ENCODE assay signal across 8 mouse cellular contexts in genomic region chr2:32304145-32304832, GRCm38 (mm10). TPM values are rescaled to one million over a fixed set of nuclear protein-coding genes. Genes with fewer than 3 reads are reported as not detected.
DNase-seq lines count a peak whose midpoint lies in the region; ATAC-seq and TF ChIP-seq lines count a peak whose summit lies in the region.

No protein-coding gene starts in this region.

- no peaks in the 10 kb centered on the region for H3K9me3 ChIP-seq in ES-E14 (ENCODE audit: control insufficient read depth, insufficient read depth, low read depth, low read length)
- no peaks in the 10 kb centered on the region for H3K9me3 ChIP-seq in forebrain, embryonic 15.5 days

- H3K4me3 ChIP-seq in ES-E14 (ENCODE audit: insufficient read depth in 1 of 2, low read depth in 1 of 2, low read length in 2 of 2, poor library complexity in 1 of 2, severe bottlenecking in 1 of 2): no peak overlapping the region
- H3K4me3 ChIP-seq in forebrain, embryonic 15.5 days: no peak overlapping the region
- no peak overlapping the region for H3K4me3 ChIP-seq in myocyte

- H3K9ac ChIP-seq in ES-E14 (ENCODE audit: insufficient read depth, low read depth, low read length, poor library complexity, severe bottlenecking): no peak overlapping the region
- H3K9ac ChIP-seq in forebrain, embryonic 15.5 days (replicated peaks): no peak overlapping the region

- no peak for TF ChIP-seq POLR2A in myocyte (IDR thresholded peaks at IDR 0.05; ENCODE audit: insufficient read length, low read depth)

- no peaks in the 10 kb centered on the region for H3K79me2 ChIP-seq in myocyte (ENCODE audit: control insufficient read depth, insufficient read depth)

- H3K36me3 ChIP-seq in ES-E14 (ENCODE audit: control insufficient read depth, insufficient read depth, low read length, poor library complexity, severe bottlenecking): peaks cover 48% of the 10 kb centered on the region
- peaks cover 87% of the 10 kb centered on the region for H3K36me3 ChIP-seq in forebrain, embryonic 15.5 days
- H3K36me3 ChIP-seq in myocyte (ENCODE audit: control insufficient read depth, insufficient read depth): peaks cover 18% of the 10 kb centered on the region

- no peak overlapping the region for H3ac ChIP-seq in myocyte (ENCODE audit: control insufficient read depth, insufficient read length)

- no peak overlapping the region for H3K27ac ChIP-seq in ES-E14 (ENCODE audit: insufficient read depth, low read depth, low read length, poor library complexity, severe bottlenecking)
- H3K27ac ChIP-seq in forebrain, embryonic 15.5 days (replicated peaks): no peak overlapping the region

- H3K4me1 ChIP-seq in ES-E14 (ENCODE audit: control insufficient read depth in 2 of 2, insufficient read depth in 2 of 2, low read length in 2 of 2, poor library complexity in 1 of 2): peaks cover 0 to 2% of the 10 kb centered on the region in 2 experiments; a peak in 1 of 4 replicates
- H3K4me1 ChIP-seq in forebrain, embryonic 15.5 days: no peaks in the 10 kb centered on the region

- peak; percentile 55 for DNase-seq in kidney, adult 18-20 months
- no peak for DNase-seq in kidney, adult 11 months
- DNase-seq in ES-E14 (ENCODE audit: low read depth, low spot score): peak; percentile 41
- peak; percentile 77 for DNase-seq in cerebellum, adult 11 months
- DNase-seq in kidney, postnatal 36 days: peak; percentile 32 to 81

- H3K27me3 ChIP-seq in forebrain, embryonic 15.5 days: no peaks in the 10 kb centered on the region
- H3K27me3 ChIP-seq in myocyte (ENCODE audit: control insufficient read depth, insufficient read depth, insufficient read length): no peaks in the 10 kb centered on the region

- 53% methylated on average over 8 of the region's 8 CpGs for whole genome bisulfite sequencing in forebrain, embryonic 15.5 days

- 0 out of 2 replicates have a peak, but pooled peaks have one; percentile 21 for ATAC-seq in forebrain, embryonic 15.5 days (replicated peaks)
- no peak for ATAC-seq in megakaryocyte, adult 5-6 weeks (ENCODE audit: poor library complexity, severe bottlenecking)

- in situ Hi-C loops in ES-E14 (cut with MboI; ENCODE audit: low sequenced_read_pairs in 2 of 2, unreplicated experiment in 2 of 2): no loop called here

- no peak overlapping the region for H3K4me2 ChIP-seq in forebrain, embryonic 15.5 days (replicated peaks)
- H3K4me2 ChIP-seq in myocyte (ENCODE audit: low read depth): no peak overlapping the region

TF ChIP-seq in ES-E14, 5 proteins besides CTCF, POLR2A, EP300 and RAD21:
- TF ChIP-seq HCFC1 (IDR thresholded peaks at IDR 0.05; ENCODE audit: borderline replicate concordance, insufficient read depth, low read length) (no peak), MAFK (IDR thresholded peaks at IDR 0.05; ENCODE audit: insufficient read depth, low read depth, low read length) (no peak), CHD2 (IDR thresholded peaks at IDR 0.05; ENCODE audit: low read depth, low read length) (no peak), ZNF384 (IDR thresholded peaks at IDR 0.05; ENCODE audit: low read depth, low read length) (no peak)
TF ChIP-seq in ES-E14: peak in this region for 0.

TF ChIP-seq in myocyte, 11 proteins besides CTCF, POLR2A, EP300 and RAD21:
- TF ChIP-seq MAX (IDR thresholded peaks at IDR 0.05; ENCODE audit: low read depth) (no peak), USF1 (IDR thresholded peaks at IDR 0.05; ENCODE audit: low read depth) (no peak), POLR2AphosphoS2 (IDR thresholded peaks at IDR 0.05; ENCODE audit: insufficient read length, low read depth) (peak; percentile 20), SRF (IDR thresholded peaks at IDR 0.05; ENCODE audit: control insufficient read depth, insufficient read length, low read depth) (no peak), CEBPB (IDR thresholded peaks at IDR 0.05; ENCODE audit: insufficient read depth, poor library complexity, severe bottlenecking) (no peak)
TF ChIP-seq in myocyte: peak in this region for 1.

RNA-seq across cellular contexts. Expression of gene Swi5, which starts 16.4 kb away (rescaled TPM):
- 172 and 280 TPM in 2 replicates for total RNA-seq in ES-E14 (2012; rRNA removed)
- polyA plus RNA-seq in forebrain, embryonic 15.5 days (2015; fragmentation: Nextera tagmentation; extraction: Ambion mirVana): 369 and 379 TPM in 2 replicates
- 253 TPM for polyA plus RNA-seq in myocyte (2012; fragmentation: generic; extraction: Trizol)
- 114 and 143 TPM in 2 replicates for total RNA-seq in megakaryocyte, adult 5-6 weeks (2015)
- total RNA-seq in megakaryocyte, adult 5-6 weeks (2017): 208 and 230 TPM in 2 replicates

RNA-seq across cellular contexts. Expression of gene Golga2, which starts 17.1 kb away (rescaled TPM):
- total RNA-seq in ES-E14 (2012; rRNA removed): 42.2 and 49.9 TPM in 2 replicates
- 24.7 and 27.4 TPM in 2 replicates for polyA plus RNA-seq in forebrain, embryonic 15.5 days (2015; fragmentation: Nextera tagmentation; extraction: Ambion mirVana)
- 60.7 TPM for polyA plus RNA-seq in myocyte (2012; fragmentation: generic; extraction: Trizol)
- 9.7 and 20.1 TPM in 2 replicates for total RNA-seq in megakaryocyte, adult 5-6 weeks (2015)
- total RNA-seq in megakaryocyte, adult 5-6 weeks (2017): 51.1 and 55.3 TPM in 2 replicates

RNA-seq across cellular contexts. Expression of gene Uck1, which starts 44.3 kb away (rescaled TPM):
- total RNA-seq in ES-E14 (2012; rRNA removed): 52.1 and 56.8 TPM in 2 replicates
- polyA plus RNA-seq in forebrain, embryonic 15.5 days (2015; fragmentation: Nextera tagmentation; extraction: Ambion mirVana): 91.5 and 95.3 TPM in 2 replicates
- polyA plus RNA-seq in myocyte (2012; fragmentation: generic; extraction: Trizol): 32.1 TPM
- 18.7 and 29.3 TPM in 2 replicates for total RNA-seq in megakaryocyte, adult 5-6 weeks (2015)
- total RNA-seq in megakaryocyte, adult 5-6 weeks (2017): 19.3 and 19.6 TPM in 2 replicates

RNA-seq across cellular contexts. Expression of gene Ciz1, which starts 47.8 kb away (rescaled TPM):
- 13.6 and 18.7 TPM in 2 replicates for total RNA-seq in ES-E14 (2012; rRNA removed)
- 54.0 and 55.3 TPM in 2 replicates for polyA plus RNA-seq in forebrain, embryonic 15.5 days (2015; fragmentation: Nextera tagmentation; extraction: Ambion mirVana)
- polyA plus RNA-seq in myocyte (2012; fragmentation: generic; extraction: Trizol): 54.2 TPM
- 56.3 and 67.0 TPM in 2 replicates for total RNA-seq in megakaryocyte, adult 5-6 weeks (2015)
- 66.2 and 81.0 TPM in 2 replicates for total RNA-seq in megakaryocyte, adult 5-6 weeks (2017)

RNA-seq across cellular contexts. Expression of gene Dnm1, which starts 48.8 kb away (rescaled TPM):
- 1.5 and 2.5 TPM in 2 replicates for total RNA-seq in ES-E14 (2012; rRNA removed)
- 23.7 and 29.1 TPM in 2 replicates for polyA plus RNA-seq in forebrain, embryonic 15.5 days (2015; fragmentation: Nextera tagmentation; extraction: Ambion mirVana)
- 44.0 TPM for polyA plus RNA-seq in myocyte (2012; fragmentation: generic; extraction: Trizol)
- total RNA-seq in megakaryocyte, adult 5-6 weeks (2015): 0.47 TPM in 1 of 2 replicates, not detected in the other
- not detected in 2 replicates for total RNA-seq in megakaryocyte, adult 5-6 weeks (2017)
